Mouse (Mus musculus) liver, adult 10 weeks (tissue): ENCODE data around the gene Cd6. TPM values are rescaled to one million over a fixed set of nuclear protein-coding genes. Genes with fewer than 3 reads are reported as not detected.

Source experiments
- polyA plus RNA-seq: library from polyadenylated mRNA; stranded (reverse); fragments of 350-450 nt; fragmentation: Illumina TruSeq; extraction: RNeasy Lipid Tissue Mini Kit (QIAGEN cat#74804); gene quantifications from one replicate; pipeline ENCODE4 v1.2.3, GENCODE M21; 2014; ENCODE audit warnings: low read depth, low replicate concordance

The Cd6 gene
- not detected for polyA plus RNA-seq

DNA sequence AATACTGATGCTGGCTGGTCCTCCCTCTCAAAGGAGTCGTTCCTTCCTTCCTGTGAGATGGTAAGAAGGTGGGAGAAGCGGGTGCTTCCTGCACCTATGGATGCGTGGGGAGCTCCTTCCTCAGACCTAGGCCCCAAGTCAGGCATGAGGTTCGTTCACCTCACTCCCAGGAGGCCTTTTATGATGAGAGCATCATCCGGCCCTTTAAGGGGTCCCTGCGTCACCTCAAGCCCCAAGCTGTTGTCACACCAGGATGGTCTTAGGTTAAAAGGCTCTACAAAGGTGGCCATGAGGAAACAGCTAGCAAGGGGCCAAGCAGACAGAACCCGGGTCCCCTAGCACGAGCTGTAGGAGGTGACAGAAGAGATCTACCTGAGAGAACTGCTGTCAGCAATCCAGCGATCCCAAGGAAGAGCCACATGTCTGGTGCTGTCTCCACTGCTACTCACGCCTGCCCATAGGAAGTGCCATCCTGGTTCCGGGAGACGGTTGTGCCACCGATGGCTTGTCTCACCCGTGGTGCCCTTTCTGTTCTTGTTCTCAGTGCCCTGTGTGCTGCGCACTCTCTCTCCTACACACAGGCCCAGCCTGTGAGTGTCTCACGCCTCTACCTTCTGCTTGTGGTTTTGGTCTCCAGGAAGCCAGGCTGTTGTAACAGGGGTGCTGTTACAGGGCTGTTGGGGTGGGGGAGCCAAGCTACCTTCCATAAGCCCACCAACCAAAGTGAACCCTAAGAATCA, at the start of gene Cd6:
TSS of gene Cd6 (minus strand) at position 623 of the 740 bp plus-strand sequence.

DNA sequence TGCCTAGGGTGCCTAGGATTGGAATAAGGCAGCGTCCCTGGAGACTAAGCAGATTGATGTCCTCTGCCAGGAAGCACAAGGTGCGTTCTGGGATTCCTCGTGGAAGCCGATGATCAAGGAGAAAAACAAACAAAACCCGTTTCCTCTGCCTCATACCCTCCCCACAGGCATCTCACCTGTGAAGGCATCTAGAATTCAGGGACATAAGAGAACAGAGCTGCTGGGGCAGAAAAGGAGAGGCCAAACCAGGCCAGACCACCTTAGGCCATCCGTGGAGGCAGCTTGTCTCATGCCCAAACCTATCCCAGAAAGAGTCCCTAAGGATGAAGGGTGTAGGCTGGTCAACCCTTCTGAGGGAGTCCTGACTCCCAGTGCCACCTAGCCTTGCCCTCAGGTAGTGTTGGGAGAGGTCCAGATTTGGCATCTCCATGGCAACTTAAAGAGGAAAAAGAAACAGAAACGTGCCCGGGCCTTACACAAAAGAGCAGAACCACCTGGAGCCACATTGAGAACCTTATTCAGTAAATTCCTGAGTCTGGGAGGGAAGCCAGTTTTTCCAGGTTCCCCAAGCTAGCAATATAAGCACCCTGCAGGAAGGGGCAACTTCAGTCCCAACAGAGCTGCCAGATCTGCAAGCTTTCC, 40.1 kb upstream of the Cd6 start, which contains the start of gene Tmem132a:
TSS of gene Tmem132a (minus strand) at position 55 of the 642 bp plus-strand sequence.

DNA sequence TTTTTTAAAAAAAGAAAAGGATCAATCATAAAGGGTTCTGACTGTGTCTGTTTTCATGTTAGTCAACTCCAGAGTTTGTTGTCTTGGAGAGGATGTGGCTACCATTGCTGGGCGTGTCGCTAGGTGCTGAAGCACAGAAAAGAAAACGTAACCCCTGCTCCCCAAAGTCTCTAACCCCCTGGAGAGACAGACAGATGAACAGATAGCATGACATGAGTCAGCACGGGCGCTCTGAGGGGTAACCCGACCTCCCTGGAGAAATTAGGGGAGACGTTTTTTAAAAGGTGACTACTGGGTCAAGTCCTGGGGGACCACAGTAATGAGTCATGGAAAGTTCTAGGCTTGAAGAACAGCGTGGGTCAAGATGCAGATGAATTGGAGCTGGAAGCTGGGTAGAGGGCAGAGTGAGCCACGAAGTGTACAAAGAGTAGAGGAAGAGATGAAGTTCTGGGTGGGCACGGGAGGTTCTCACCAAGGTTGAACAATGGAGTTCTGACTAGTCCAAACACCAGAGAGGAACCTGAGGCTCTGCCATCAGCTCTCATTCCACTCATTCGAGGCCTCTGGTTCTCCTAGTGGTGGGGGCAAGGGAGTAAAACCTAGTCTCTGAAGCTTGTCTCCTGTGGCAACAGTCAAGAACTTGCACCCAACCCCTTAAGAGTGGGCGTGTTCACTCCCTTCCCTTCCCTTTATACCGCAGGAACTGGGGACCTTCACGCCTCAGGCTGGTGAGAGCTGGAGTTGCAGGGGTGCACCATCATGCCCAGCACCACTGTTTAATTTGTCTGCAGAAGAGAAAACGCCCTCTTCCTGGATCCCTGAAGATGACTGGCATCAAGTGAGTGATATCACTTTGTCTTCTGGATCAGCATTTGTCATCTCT, 9.4 kb upstream of the Cd6 start, which contains the start of gene Slc15a3:
TSS of gene Slc15a3 (plus strand) at position 718 of the 883 bp plus-strand sequence.

Other genes with a start within 250 kb of the Cd6 start
- 37.0 TPM for gene Ddb1, start 224.7 kb downstream of the Cd6 start, polyA plus RNA-seq
- 18.9 TPM for gene Tkfc, start 224.4 kb downstream of the Cd6 start, polyA plus RNA-seq
- gene Vwce, start 195.8 kb downstream of the Cd6 start, polyA plus RNA-seq: 4.2 TPM
- gene Pga5, start 152.0 kb downstream of the Cd6 start, polyA plus RNA-seq: not detected
- 1.7 TPM for gene Vps37c, start 141.3 kb downstream of the Cd6 start, polyA plus RNA-seq
- not detected for gene Cd5, start 91.1 kb downstream of the Cd6 start, polyA plus RNA-seq
- 1.8 TPM for gene Slc15a3, start 9.7 kb upstream of the Cd6 start, polyA plus RNA-seq
- gene Tmem132a, start 39.9 kb upstream of the Cd6 start, polyA plus RNA-seq: not detected
- 2.3 TPM for gene Tmem109, start 51.9 kb upstream of the Cd6 start, polyA plus RNA-seq
- gene Prpf19, start 65.2 kb upstream of the Cd6 start, polyA plus RNA-seq: 30.7 TPM
- not detected for gene Zp1, start 90.6 kb upstream of the Cd6 start, polyA plus RNA-seq
- gene Ptgdr2, start 107.1 kb upstream of the Cd6 start, polyA plus RNA-seq: not detected
- 1.4 TPM for gene Ccdc86, start 119.2 kb upstream of the Cd6 start, polyA plus RNA-seq
- not detected for gene Ms4a10, start 144.6 kb upstream of the Cd6 start, polyA plus RNA-seq
- not detected for gene Ms4a15, start 163.2 kb upstream of the Cd6 start, polyA plus RNA-seq
- not detected for gene Ms4a18, start 188.0 kb upstream of the Cd6 start, polyA plus RNA-seq